Mouse (Mus musculus) cerebellum, postnatal 4 days (tissue): ENCODE results near the gene Armcx1.
"Not testable (repeated sequence)": the region's sequence is repeated elsewhere in the genome, so short reads cannot be mapped to it uniquely, and the experiment has no call there.

Experiments used
- DNase-seq, 2 experiments: peaks; one replicate each; pipeline ENCODE4 v3.0.0; 2022; ENCODE audit warnings: low spot score in 2 of 2, mixed read lengths in 1 of 2

Armcx1 gene

GRCm38 (mm10) chrX:134757293-134757995, 39.7 kb downstream of the Armcx1 start:
- DNase-seq, result no peak

- DNase-seq, result not testable (repeated sequence)
Observed at GRCm38 (mm10) chrX:134763428-134764198, 45.9 kb downstream of the Armcx1 start.
